Mouse (Mus musculus) hindbrain, embryonic 12.5 days (tissue): ENCODE data around the gene Erh. TPM values are rescaled to one million over a fixed set of nuclear protein-coding genes. Genes with fewer than 3 reads are reported as not detected.

Experiments used
- ATAC-seq: fragments of 200-750 bp; cut with Nextera tagmentation; 2 replicates; pipeline ENCODE4 v1.8.0; 2017; ENCODE audit warnings: moderate TSS enrichment; ENCODE audit not compliant: low FRiP score
- H3K27ac ChIP-seq: fragments of 300-500 bp; sonication (generic); 2 replicates; pipeline ENCODE4 v1.5.1; 2016; ENCODE audit warnings: mild to moderate bottlenecking
- H3K27me3 ChIP-seq: fragments of 300-500 bp; sonication (generic); 2 replicates; pipeline ENCODE4 v1.6.1; 2016; ENCODE audit warnings: mild to moderate bottlenecking
- H3K36me3 ChIP-seq: fragments of 300-500 bp; sonication (generic); 2 replicates; pipeline ENCODE4 v1.6.1; 2016; ENCODE audit warnings: mild to moderate bottlenecking
- H3K4me1 ChIP-seq: fragments of 300-500 bp; sonication (generic); 2 replicates; pipeline ENCODE4 v1.6.1; 2016
- H3K4me2 ChIP-seq: fragments of 300-500 bp; sonication (generic); replicated peaks from 2 replicates; pipeline ENCODE4 v1.6.1; 2016; ENCODE audit warnings: mild to moderate bottlenecking
- H3K4me3 ChIP-seq: fragments of 300-500 bp; sonication (generic); 2 replicates; pipeline ENCODE4 v1.5.1; 2016; ENCODE audit warnings: mild to moderate bottlenecking
- H3K9ac ChIP-seq: fragments of 300-500 bp; sonication (generic); 2 replicates; pipeline ENCODE4 v1.6.1; 2016; ENCODE audit warnings: mild to moderate bottlenecking, moderate library complexity
- H3K9me3 ChIP-seq: fragments of 300-500 bp; sonication (generic); replicated peaks from 2 replicates; pipeline ENCODE4 v1.6.1; 2016; ENCODE audit warnings: mild to moderate bottlenecking
- WGBS: fragments of 180-500 bp; shearing (Covaris S2); methylation state at CpG from one replicate; pipeline ENCODE4 v1.1.7; 2016; 5-methylcytosine and 5-hydroxymethylcytosine counted together
- polyA plus RNA-seq: library from polyadenylated mRNA; unstranded; fragments of >200 nt; fragmentation: Nextera tagmentation; extraction: Ambion mirVana; gene quantifications from 2 replicates; pipeline ENCODE4 v1.2.1, GENCODE M21; 2016

The Erh gene
- polyA plus RNA-seq, 1 experiment from 2014 or later, result 299 TPM

GRCm38 (mm10) chr12:80584973-80585372 lies 59.2 kb downstream of the Erh start:
- Histone ChIP-seq H3K9ac (no peak overlapping the region), H3K4me2 (no peak overlapping the region), H3K27ac (no peak overlapping the region), H3K9me3 (no peaks in the 10 kb centered on the region), H3K36me3 (peaks cover 13% of the 10 kb centered on the region), H3K4me3 (no peak overlapping the region), H3K4me1 (no peaks in the 10 kb centered on the region), H3K27me3 (no peaks in the 10 kb centered on the region)
- ATAC-seq, result no peak
- WGBS, result 38% methylated on average over 2 of the region's 2 CpGs

Other genes with a start within 250 kb of the Erh start
- gene Dcaf5, start 207.7 kb downstream of the Erh start, polyA plus RNA-seq, result 28.1 and 30.5 TPM in 2 replicates
- 51.0 and 52.4 TPM in 2 replicates for gene Exd2, start 181.2 kb downstream of the Erh start, polyA plus RNA-seq
- 21.1 and 22.3 TPM in 2 replicates for gene Galnt16, start 126.1 kb downstream of the Erh start, polyA plus RNA-seq
- 29.0 and 30.1 TPM in 2 replicates for gene Slc39a9, start 458 bp downstream of the Erh start, polyA plus RNA-seq
- gene Plekhd1, start 48.2 kb upstream of the Erh start, polyA plus RNA-seq, result 1.7 and 2.0 TPM in 2 replicates
- 5.9 and 6.7 TPM in 2 replicates for gene Ccdc177, start 116.3 kb upstream of the Erh start, polyA plus RNA-seq
- gene Susd6, start 146.2 kb upstream of the Erh start, polyA plus RNA-seq, result 18.8 and 19.3 TPM in 2 replicates